Mouse (Mus musculus): ENCODE measurements around the gene 4833439L19Rik.

DNA sequence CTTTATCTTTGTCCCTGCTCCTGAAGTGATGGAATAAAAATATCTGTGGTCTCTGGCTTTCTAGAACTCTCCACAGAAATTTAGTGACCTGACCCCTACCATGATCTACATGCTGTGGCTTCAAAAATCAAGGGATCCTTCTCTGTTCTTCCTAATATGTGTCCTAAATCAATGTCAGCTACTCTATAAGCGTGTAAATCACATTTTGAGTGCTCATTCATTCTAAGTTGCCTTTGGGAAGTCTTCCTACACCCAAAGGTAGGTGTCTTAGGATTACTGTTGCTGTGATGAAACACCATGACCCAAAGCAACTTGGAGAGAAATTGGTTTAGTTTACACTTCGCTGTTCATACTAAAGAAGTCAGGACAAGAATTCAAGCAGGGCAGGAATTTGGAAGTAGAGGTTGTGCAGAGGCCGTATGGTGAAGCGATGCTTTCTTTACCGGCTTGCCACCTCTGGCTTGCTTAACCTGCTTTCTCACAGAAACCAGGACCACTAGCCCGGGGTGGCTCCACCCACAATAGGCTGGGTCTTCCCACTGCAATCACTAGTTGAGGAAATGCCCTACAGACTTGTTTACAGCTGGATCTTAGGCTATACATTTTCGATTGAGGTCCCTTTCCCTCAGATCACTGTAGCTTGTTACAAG is 60.5 kb downstream of the 4833439L19Rik start:
- TF ChIP-seq CTCF (IDR thresholded peaks at IDR 0.05; ENCODE audit: low read depth) (no peak), EP300 (IDR thresholded peaks at IDR 0.05; ENCODE audit: low read depth) (no peak)
